Mouse (Mus musculus) kidney, adult 2 months (tissue): Measurements from ENCODE around the gene Gosr2.

Experiments
- CTCF ChIP-seq: fragments of 200-500 bp; conservative IDR thresholded peaks from 2 replicates; pipeline ENCODE4 v1.5.1; 2011; ENCODE audit warnings: low read depth, mild to moderate bottlenecking, control low read depth, low read length, moderate library complexity, mixed read lengths; ENCODE audit not compliant: insufficient read depth, insufficient read length
- POLR2A ChIP-seq: fragments of 200-500 bp; IDR thresholded peaks from one replicate; pipeline ENCODE4 v1.6.1; 2011; ENCODE audit warnings: low read depth, low read length, control low read depth

GRCm38 (mm10) chr11:103675556-103675955, 22.1 kb downstream of the Gosr2 start:
- TF ChIP-seq POLR2A: no peak
- peak; percentile 92 for TF ChIP-seq CTCF
